Mouse (Mus musculus): Measurements from ENCODE around the gene Rab43. TPM values are rescaled to one million over a fixed set of nuclear protein-coding genes. Genes with fewer than 3 reads are reported as not detected.

Rab43 gene
- polyA plus RNA-seq, 1 experiment from 2014 or later, result 20.6 TPM

DNA sequence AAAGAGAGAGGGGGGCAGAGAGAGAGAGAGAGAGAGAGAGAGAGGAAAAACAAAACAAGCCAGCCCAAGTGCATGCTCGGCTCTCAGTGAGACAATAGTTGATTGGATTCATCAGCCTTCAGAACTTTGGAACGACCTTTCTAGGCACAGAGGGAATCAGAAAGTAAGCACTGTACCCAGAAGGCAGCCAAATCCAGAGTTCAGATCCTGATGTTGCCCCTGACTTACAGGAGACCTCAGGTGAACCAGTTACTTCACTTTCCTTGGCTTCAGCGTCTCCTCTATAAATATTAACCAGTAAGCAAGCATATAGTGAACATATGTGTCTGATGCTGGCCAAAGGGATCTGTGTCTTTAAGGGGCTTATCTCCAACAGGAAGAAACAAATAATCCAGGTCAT lies 3.4 kb downstream of the Rab43 start:
- H3K27ac ChIP-seq, result peak overlapping the region; percentile 98
- H3K27me3 ChIP-seq, result no peaks in the 10 kb centered on the region
- 57% methylated on average over 3 of the region's 3 CpGs for WGBS (ENCODE audit: insufficient replicate concordance)
- peak overlapping the region; percentile 85 for H3K4me2 ChIP-seq
- no peak for DNase-seq
- no peaks in the 10 kb centered on the region for H3K9me3 ChIP-seq (replicated peaks)
- H3K4me1 ChIP-seq (replicated peaks), result peaks cover 82% of the 10 kb centered on the region
- peaks cover 39% of the 10 kb centered on the region for H3K36me3 ChIP-seq
- ATAC-seq (ENCODE audit: low read depth), result no peak
- peak overlapping the region; percentile 99 for H3K9ac ChIP-seq
- H3K4me3 ChIP-seq (replicated peaks), result peak overlapping the region; percentile 94

DNA sequence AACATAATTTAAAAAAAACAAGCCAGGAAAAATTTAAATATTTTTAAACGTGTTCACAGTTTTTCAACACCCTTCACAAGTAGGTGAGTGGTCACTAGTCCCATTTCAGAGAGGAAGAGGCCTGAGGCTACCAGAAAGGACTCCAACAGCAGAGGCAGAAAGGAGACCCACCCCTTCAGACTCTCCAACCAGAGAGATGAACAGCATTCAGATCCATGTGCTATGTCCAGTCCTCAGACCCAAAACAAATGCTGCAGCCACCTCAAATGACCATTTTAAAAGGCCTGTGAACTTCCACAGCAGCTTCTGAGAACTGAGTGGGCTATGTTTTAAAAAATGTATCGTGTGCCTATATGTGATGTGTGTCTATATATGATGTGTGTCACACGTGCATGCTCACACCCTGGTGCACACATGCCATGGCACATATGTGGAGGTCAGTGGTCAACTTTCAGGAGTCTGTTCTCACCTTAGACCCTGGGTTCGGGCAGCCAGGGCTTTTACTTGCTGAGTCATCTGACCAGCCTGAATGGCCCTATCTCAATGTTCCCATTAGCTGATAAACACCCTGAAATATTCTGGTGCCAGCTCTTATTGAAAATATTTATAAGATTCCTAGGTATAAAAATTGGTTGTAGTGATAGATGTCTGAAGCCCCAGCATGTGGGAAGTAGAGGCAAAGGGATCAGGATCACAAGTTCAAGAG lies 4.1 kb downstream of the Rab43 start:
- Histone ChIP-seq H3K4me3 (replicated peaks) (peak overlapping the region; percentile 94), H3K4me2 (peak overlapping the region; percentile 85), H3K9ac (peak overlapping the region; percentile 99), H3K4me1 (replicated peaks) (peaks cover 78% of the 10 kb centered on the region), H3K36me3 (peaks cover 39% of the 10 kb centered on the region), H3K27me3 (no peaks in the 10 kb centered on the region), H3K9me3 (replicated peaks) (no peaks in the 10 kb centered on the region), H3K27ac (peak overlapping the region; percentile 98)
- ATAC-seq (ENCODE audit: low read depth) (no peak), DNase-seq (peak; percentile 56)
- 53% methylated on average over 4 of the region's 4 CpGs for WGBS (ENCODE audit: insufficient replicate concordance)

DNA sequence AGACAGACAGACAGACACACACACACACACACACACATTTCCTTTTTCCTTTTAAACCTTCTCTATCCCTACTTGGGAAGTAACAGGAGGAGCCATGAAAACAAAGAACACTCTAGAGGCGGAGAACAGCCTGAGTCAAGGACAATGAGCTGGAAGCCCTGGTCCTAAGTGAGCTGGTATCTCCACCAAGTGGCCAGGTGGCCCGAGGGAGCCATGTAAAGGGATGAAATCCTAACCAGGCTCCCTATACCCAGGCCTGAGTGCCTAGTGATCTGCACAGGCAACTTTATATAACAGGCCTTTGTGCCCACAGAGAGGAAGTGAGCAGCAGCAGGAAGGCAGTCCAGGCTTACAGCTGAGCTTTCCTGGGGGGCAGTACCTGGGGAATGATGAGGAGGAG lies 5.1 kb downstream of the Rab43 start:
- ATAC-seq (ENCODE audit: low read depth) (no peak), DNase-seq (no peak)
- no peaks in the 10 kb centered on the region for H3K9me3 ChIP-seq (replicated peaks)
- 60% methylated on average over 2 of the region's 2 CpGs for WGBS (ENCODE audit: insufficient replicate concordance)
- peaks cover 40% of the 10 kb centered on the region for H3K36me3 ChIP-seq
- H3K4me2 ChIP-seq, result peak overlapping the region; percentile 23; the same call in 1 of the 2 replicates
- peak overlapping the region; percentile 74 for H3K27ac ChIP-seq
- H3K9ac ChIP-seq, result peak overlapping the region; percentile 49
- no peaks in the 10 kb centered on the region for H3K27me3 ChIP-seq
- no peak overlapping the region for H3K4me3 ChIP-seq (replicated peaks)
- H3K4me1 ChIP-seq (replicated peaks), result peaks cover 74% of the 10 kb centered on the region

DNA sequence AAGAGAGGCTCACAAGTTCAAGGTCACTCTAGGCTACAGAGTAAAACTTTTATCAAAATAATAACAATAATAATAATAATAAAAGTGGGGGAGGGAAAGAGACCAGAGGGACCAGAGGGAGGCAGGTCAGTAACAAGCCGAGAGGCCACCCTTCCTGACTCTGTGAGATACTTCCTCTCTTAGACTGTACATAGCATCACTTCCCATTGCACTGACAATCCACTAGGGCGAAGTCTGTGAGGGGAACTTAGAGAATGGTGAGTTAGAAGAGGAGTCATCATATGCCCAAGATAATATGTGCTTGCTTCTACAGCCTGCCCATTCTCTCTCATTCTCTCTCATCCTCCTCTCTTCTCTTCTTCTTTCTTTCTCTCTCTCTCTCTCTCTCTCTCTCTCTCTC lies 5.9 kb downstream of the Rab43 start:
- H3K27me3 ChIP-seq, result no peaks in the 10 kb centered on the region
- WGBS (ENCODE audit: insufficient replicate concordance), result 36% methylated on average over 2 of the region's 2 CpGs
- H3K36me3 ChIP-seq, result peaks cover 44% of the 10 kb centered on the region
- H3K9ac ChIP-seq, result no peak overlapping the region
- H3K4me1 ChIP-seq (replicated peaks), result peaks cover 81% of the 10 kb centered on the region
- H3K27ac ChIP-seq, result peak overlapping the region; percentile 65; the same call in 1 of the 2 replicates
- H3K9me3 ChIP-seq (replicated peaks), result no peaks in the 10 kb centered on the region
- no peak overlapping the region for H3K4me3 ChIP-seq (replicated peaks)
- ATAC-seq (ENCODE audit: low read depth) (no peak), DNase-seq (no peak)
- H3K4me2 ChIP-seq, result no peak overlapping the region

DNA sequence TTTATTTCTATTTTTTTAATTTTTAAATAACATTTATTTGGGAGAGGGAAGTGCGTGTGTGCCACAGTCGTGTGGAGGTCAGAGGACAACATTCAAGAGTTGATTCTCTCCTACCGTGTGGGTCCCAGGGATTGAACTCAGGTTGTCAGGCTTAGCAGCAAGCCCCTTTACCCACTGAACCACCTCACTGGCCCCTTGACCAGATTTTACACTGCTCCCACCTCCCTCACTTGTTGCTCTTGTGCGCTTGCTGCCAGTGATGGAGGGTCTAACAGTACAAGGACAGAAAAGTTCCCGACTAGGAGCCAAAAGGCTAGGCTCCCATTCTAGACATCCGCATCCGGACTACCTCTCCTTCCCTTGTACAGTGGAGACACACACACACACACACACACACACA lies 6.5 kb downstream of the Rab43 start:
- Histone ChIP-seq H3K4me2 (no peak overlapping the region), H3K36me3 (peaks cover 44% of the 10 kb centered on the region), H3K4me3 (replicated peaks) (no peak overlapping the region), H3K4me1 (replicated peaks) (peaks cover 84% of the 10 kb centered on the region), H3K9me3 (replicated peaks) (no peaks in the 10 kb centered on the region), H3K9ac (no peak overlapping the region), H3K27me3 (no peaks in the 10 kb centered on the region), H3K27ac (peak overlapping the region; percentile 65; the same call in 1 of the 2 replicates)
- 82% methylated on average over 7 of the region's 7 CpGs for WGBS (ENCODE audit: insufficient replicate concordance)
- no peak for DNase-seq
- ATAC-seq (ENCODE audit: low read depth), result no peak

DNA sequence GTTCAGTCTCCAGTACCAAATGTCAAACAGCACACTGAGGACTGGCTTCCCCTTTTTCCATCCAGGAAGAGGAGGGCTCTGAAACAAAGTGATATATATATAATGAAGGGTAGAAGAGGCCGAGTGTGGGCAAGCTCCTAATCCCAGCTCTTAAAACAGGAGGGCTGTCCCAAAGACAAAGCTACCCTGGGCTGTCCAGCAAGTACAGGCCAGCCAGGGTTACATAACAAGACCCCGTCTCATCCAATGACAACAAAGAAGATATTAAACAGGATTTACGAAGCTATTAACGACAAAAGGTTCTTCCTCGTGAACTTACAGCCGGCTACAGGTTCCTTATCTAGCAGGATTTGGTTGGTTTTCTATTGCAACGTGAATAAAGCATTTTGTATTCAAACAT lies 7.1 kb downstream of the Rab43 start:
- Histone ChIP-seq H3K9ac (no peak overlapping the region), H3K27ac (0 out of 2 replicates have a peak overlapping the region, but pooled peaks have one; percentile 13), H3K4me1 (replicated peaks) (peaks cover 84% of the 10 kb centered on the region), H3K4me2 (no peak overlapping the region), H3K36me3 (peaks cover 44% of the 10 kb centered on the region), H3K4me3 (replicated peaks) (no peak overlapping the region), H3K9me3 (replicated peaks) (no peaks in the 10 kb centered on the region), H3K27me3 (no peaks in the 10 kb centered on the region)
- WGBS (ENCODE audit: insufficient replicate concordance), result 70% methylated on average over 7 of the region's 7 CpGs
- ATAC-seq (ENCODE audit: low read depth) (no peak), DNase-seq (no peak)

DNA sequence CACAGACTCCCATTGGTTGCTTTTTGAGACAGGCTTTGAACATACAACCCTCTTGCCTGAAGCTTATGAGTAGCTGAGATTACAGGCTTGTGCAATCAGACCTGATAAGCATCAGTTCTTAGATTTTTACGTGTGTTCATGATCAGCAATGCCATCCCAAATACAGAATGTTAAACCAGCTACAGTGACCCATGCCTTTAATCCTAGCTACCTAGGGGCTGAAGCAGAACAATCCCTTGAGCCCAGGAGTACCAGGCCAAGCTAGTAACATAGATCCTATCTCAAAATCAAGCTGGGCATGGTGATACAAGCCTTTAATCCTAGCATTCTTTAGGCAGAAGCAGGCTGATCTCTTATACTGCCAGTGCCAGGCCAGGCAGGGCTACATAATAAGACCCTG lies 7.9 kb downstream of the Rab43 start:
- H3K27me3 ChIP-seq, result no peaks in the 10 kb centered on the region
- H3K4me2 ChIP-seq, result no peak overlapping the region
- H3K4me3 ChIP-seq (replicated peaks), result no peak overlapping the region
- DNase-seq, result no peak
- H3K9me3 ChIP-seq (replicated peaks), result no peaks in the 10 kb centered on the region
- no peak overlapping the region for H3K9ac ChIP-seq
- WGBS (ENCODE audit: insufficient replicate concordance), result 59% methylated on average over 1 of the region's 1 CpGs
- H3K27ac ChIP-seq, result 0 out of 2 replicates have a peak overlapping the region, but pooled peaks have one; percentile 13
- peaks cover 48% of the 10 kb centered on the region for H3K36me3 ChIP-seq
- no peak for ATAC-seq (ENCODE audit: low read depth)
- peaks cover 84% of the 10 kb centered on the region for H3K4me1 ChIP-seq (replicated peaks)

DNA sequence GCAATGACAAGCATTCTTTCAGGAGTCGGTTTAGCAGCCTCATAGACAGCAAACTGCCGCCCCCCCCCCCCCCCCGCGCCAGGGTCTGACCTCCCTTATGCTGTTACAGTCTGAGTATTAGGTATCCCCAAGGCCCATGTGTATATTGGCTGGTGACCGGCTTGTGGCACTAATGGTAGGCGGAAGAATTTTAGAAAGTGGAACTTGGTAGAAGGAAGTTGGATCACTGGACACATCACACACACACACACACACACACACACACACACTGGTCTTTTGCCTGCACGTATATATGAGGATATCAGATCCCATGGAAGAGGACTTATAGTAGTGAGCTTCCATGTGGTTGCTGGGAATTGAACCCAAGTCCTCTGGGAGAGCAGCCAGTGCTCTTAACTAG lies 9.5 kb downstream of the Rab43 start:
- H3K4me1 ChIP-seq (replicated peaks), result peaks cover 84% of the 10 kb centered on the region
- no peaks in the 10 kb centered on the region for H3K27me3 ChIP-seq
- no peak overlapping the region for H3K4me2 ChIP-seq
- 72% methylated on average over 7 of the region's 7 CpGs for WGBS (ENCODE audit: insufficient replicate concordance)
- no peak for ATAC-seq (ENCODE audit: low read depth)
- no peak for DNase-seq
- H3K27ac ChIP-seq, result peak overlapping the region; percentile 39; the same call in 1 of the 2 replicates
- no peak overlapping the region for H3K9ac ChIP-seq
- H3K4me3 ChIP-seq (replicated peaks), result no peak overlapping the region
- peaks cover 55% of the 10 kb centered on the region for H3K36me3 ChIP-seq
- H3K9me3 ChIP-seq (replicated peaks), result no peaks in the 10 kb centered on the region

DNA sequence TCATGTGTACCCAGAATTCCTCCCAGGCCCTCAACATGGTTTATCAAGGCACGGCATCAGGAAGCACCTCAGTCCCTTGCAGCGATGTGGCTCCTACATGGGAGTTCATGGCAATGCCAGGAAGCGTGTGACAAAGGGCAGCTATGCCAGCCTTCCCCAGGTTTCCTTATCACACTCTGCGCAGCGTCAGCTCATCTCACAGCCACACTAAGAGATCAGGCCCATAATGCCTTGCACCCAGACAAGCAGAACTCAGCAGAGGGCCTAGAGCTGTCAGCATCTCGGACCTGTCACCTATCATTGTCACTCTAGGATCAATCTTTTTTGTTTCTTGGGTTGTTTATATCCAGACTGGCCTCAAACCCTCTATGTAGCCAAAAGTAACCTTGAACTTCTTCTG lies 12.4 kb downstream of the Rab43 start:
- H3K4me3 ChIP-seq (replicated peaks), result no peak overlapping the region
- peaks cover 46% of the 10 kb centered on the region for H3K36me3 ChIP-seq
- H3K4me1 ChIP-seq (replicated peaks), result peaks cover 86% of the 10 kb centered on the region
- H3K4me2 ChIP-seq, result peak overlapping the region; percentile 7; the same call in 1 of the 2 replicates
- ATAC-seq (ENCODE audit: low read depth) (peak; percentile 43; the same call in 1 of the 2 replicates), DNase-seq (no peak)
- H3K27ac ChIP-seq, result peak overlapping the region; percentile 94
- H3K9me3 ChIP-seq (replicated peaks), result no peaks in the 10 kb centered on the region
- WGBS (ENCODE audit: insufficient replicate concordance), result 40% methylated on average over 6 of the region's 6 CpGs
- H3K27me3 ChIP-seq, result no peaks in the 10 kb centered on the region
- H3K9ac ChIP-seq, result peak overlapping the region; percentile 27

DNA sequence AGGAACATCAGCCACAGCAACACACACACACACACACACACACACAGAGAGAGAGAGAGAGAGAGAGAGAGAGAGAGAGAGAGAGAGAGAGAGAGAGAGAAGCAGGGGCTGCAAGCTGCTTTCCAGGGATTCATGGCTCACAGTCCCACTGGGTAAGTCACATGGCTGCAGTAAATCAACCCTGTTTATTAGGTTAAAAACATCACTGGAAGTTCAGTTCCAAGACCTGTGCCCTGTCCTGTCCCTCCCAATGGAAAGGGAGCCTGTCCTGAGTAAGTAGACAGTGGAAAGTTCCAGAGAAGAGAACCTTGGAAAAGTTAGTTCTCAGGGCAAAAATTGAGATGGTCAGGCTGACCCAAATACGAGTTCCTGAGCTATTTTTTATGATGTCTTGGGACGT lies 14.6 kb downstream of the Rab43 start:
- DNase-seq (no peak), ATAC-seq (ENCODE audit: low read depth) (no peak)
- H3K9me3 ChIP-seq (replicated peaks), result no peaks in the 10 kb centered on the region

DNA sequence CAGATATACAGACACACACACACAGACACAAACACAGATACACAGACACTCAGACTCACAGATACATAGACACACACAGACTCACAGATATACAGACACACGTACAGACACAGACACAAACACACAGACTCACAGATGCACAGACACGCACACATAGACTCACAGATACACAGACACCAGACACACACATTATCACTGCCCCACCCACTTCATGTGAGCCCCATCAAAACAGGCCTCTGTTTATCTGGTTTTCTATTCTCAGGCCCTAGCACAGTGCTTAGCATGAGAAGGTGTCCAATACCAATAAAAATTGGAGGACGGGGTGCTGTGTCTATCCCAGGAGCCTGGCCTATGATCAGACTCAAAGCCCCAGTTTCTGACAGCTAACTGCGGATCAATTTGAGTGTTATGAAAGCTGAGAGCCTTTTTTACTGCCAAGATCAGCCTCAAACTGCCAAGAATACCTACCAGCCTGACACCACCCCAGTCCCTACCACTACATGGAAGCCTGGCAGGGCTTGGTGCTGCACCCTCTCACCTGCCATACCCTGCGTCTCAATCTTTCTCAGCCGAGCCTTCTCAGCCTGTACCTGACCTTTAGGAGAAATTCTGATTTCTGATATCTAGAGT lies 15.6 kb downstream of the Rab43 start:
- peak; percentile 94 for ATAC-seq (ENCODE audit: low read depth)
- Histone ChIP-seq H3K27ac (peak overlapping the region; percentile 94), H3K4me3 (replicated peaks) (peak overlapping the region; percentile 5; the same call in 1 of the 2 replicates), H3K36me3 (peaks cover 57% of the 10 kb centered on the region), H3K4me2 (peak overlapping the region; percentile 54), H3K27me3 (no peaks in the 10 kb centered on the region), H3K9ac (peak overlapping the region; percentile 65), H3K4me1 (replicated peaks) (peaks cover 92% of the 10 kb centered on the region), H3K9me3 (replicated peaks) (no peaks in the 10 kb centered on the region)
- WGBS (ENCODE audit: insufficient replicate concordance), result 59% methylated on average over 6 of the region's 6 CpGs
- peak; percentile 53 for DNase-seq

More for the DNA sequence above, 14.6 kb downstream of the Rab43 start:
- H3K4me3 ChIP-seq (replicated peaks), result no peak overlapping the region
- H3K27ac ChIP-seq, result peak overlapping the region; percentile 94
- no peaks in the 10 kb centered on the region for H3K27me3 ChIP-seq
- H3K9ac ChIP-seq, result peak overlapping the region; percentile 65
- no peak overlapping the region for H3K4me2 ChIP-seq
- peaks cover 86% of the 10 kb centered on the region for H3K4me1 ChIP-seq (replicated peaks)
- WGBS (ENCODE audit: insufficient replicate concordance), result 56% methylated on average over 2 of the region's 2 CpGs
- H3K36me3 ChIP-seq, result peaks cover 49% of the 10 kb centered on the region

All from liver, embryonic 13.5 days (tissue).